Mouse (Mus musculus) G1E (cell line): ENCODE measurements around the gene Btg1.

Experiments used
- CTCF ChIP-seq: IDR thresholded peaks from 2 replicates; pipeline ENCODE4 v1.5.1; 2012; ENCODE audit warnings: low read depth, low read length, inconsistent platforms, mixed read lengths
- GATA1 ChIP-seq: IDR thresholded peaks from 2 replicates; pipeline ENCODE4 v1.6.1; 2012; ENCODE audit warnings: borderline replicate concordance, low read length, inconsistent platforms, mixed read lengths
- GATA2 ChIP-seq: IDR thresholded peaks from 2 replicates; pipeline ENCODE4 v1.6.1; 2012; ENCODE audit warnings: low read depth, low read length, inconsistent platforms, borderline replicate concordance
- POLR2AphosphoS5 ChIP-seq: IDR thresholded peaks from 2 replicates; pipeline ENCODE4 v1.6.1; 2012; ENCODE audit warnings: low read depth, low read length, inconsistent platforms; ENCODE audit not compliant: insufficient replicate concordance
- TAL1 ChIP-seq: conservative IDR thresholded peaks from 2 replicates; pipeline ENCODE4 v1.6.1; 2012; ENCODE audit warnings: low read depth, low read length, inconsistent platforms, mixed read lengths

GRCm38 (mm10) chr10:96633145-96633516, 16.3 kb downstream of the Btg1 start:
- TF ChIP-seq CTCF: no peak
- TF ChIP-seq TAL1: no peak
- no peak for TF ChIP-seq GATA2
- TF ChIP-seq GATA1: no peak
- TF ChIP-seq POLR2AphosphoS5: no peak
